Mouse (Mus musculus): ENCODE data around the gene Hsph1.

The Hsph1 gene

GRCm38 (mm10) chr5:149636075-149636920, at the start of gene Hsph1:
Hsph1 (minus strand) TSS chr5:149636376.
- Histone ChIP-seq H3K27me3 (ENCODE audit: insufficient read depth, low read length) (peaks cover 8% of the 10 kb centered on the region; the same call in 1 of the 2 replicates), H3K36me3 (ENCODE audit: insufficient read depth, low read length) (peaks cover 38% of the 10 kb centered on the region), H3K4me1 (replicated peaks; ENCODE audit: low read depth, low read length) (peaks cover 45% of the 10 kb centered on the region), H3K9me3 (ENCODE audit: low read length) (no peaks in the 10 kb centered on the region), H3K4me3 (replicated peaks; ENCODE audit: low read length) (peak within 1 kb of the TSS; percentile 88)
- TF ChIP-seq NANOG (IDR thresholded peaks at IDR 0.05; ENCODE audit: borderline replicate concordance, low read length) (no peak), CTCF (conservative IDR thresholded peaks at IDR 0.05; ENCODE audit: low read length) (no peak), POU5F1 (IDR thresholded peaks at IDR 0.05; ENCODE audit: borderline replicate concordance, low read length) (no peak)

- no peaks in the 10 kb centered on the region for H3K36me3 ChIP-seq (ENCODE audit: insufficient read depth, low read length)
- H3K4me3 ChIP-seq (replicated peaks; ENCODE audit: low read length) = no peak overlapping the region
- peaks cover 11% of the 10 kb centered on the region for H3K4me1 ChIP-seq (replicated peaks; ENCODE audit: low read depth, low read length)
- TF ChIP-seq CTCF (conservative IDR thresholded peaks at IDR 0.05; ENCODE audit: low read length) (no peak), NANOG (IDR thresholded peaks at IDR 0.05; ENCODE audit: borderline replicate concordance, low read length) (no peak)
- H3K27me3 ChIP-seq (ENCODE audit: insufficient read depth, low read length) = peaks cover 3% of the 10 kb centered on the region; the same call in 1 of the 2 replicates
- H3K9me3 ChIP-seq (ENCODE audit: low read length) = peaks cover 29% of the 10 kb centered on the region
These were observed 44.8 kb upstream of the Hsph1 start for GRCm38 (mm10) chr5:149680946-149681345.

DNA sequence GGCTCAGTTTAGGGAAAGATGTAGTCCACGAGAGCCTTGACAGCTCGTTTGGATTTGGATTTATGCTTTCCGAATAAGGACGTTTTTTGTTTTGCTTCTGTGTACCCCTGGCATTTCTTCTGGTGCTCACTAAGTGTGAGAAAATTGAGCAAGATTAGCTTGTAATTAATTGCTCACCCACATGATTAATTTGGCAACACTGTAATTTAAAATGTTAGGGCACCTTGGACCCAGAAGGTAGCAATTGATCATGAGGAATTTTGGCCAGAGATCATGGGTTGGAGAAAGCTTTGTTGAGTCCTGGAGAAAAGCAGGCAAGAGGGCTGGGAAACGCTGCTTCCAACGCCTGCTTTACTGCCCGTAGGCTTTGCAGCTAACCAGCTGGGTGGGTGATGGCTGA, 43.7 kb upstream of the Hsph1 start:
- TF ChIP-seq POU5F1 (IDR thresholded peaks at IDR 0.05; ENCODE audit: borderline replicate concordance, low read length) (no peak), NANOG (IDR thresholded peaks at IDR 0.05; ENCODE audit: borderline replicate concordance, low read length) (no peak), CTCF (conservative IDR thresholded peaks at IDR 0.05; ENCODE audit: low read length) (no peak)
- Histone ChIP-seq H3K36me3 (ENCODE audit: insufficient read depth, low read length) (no peaks in the 10 kb centered on the region), H3K9me3 (ENCODE audit: low read length) (peaks cover 39% of the 10 kb centered on the region), H3K4me3 (replicated peaks; ENCODE audit: low read length) (no peak overlapping the region), H3K4me1 (replicated peaks; ENCODE audit: low read depth, low read length) (peaks cover 11% of the 10 kb centered on the region), H3K27me3 (ENCODE audit: insufficient read depth, low read length) (peaks cover 3% of the 10 kb centered on the region; the same call in 1 of the 2 replicates)

GRCm38 (mm10) chr5:149679362-149679761, 43.2 kb upstream of the Hsph1 start:
- no peaks in the 10 kb centered on the region for H3K36me3 ChIP-seq (ENCODE audit: insufficient read depth, low read length)
- TF ChIP-seq POU5F1 (IDR thresholded peaks at IDR 0.05; ENCODE audit: borderline replicate concordance, low read length) = no peak
- TF ChIP-seq NANOG (IDR thresholded peaks at IDR 0.05; ENCODE audit: borderline replicate concordance, low read length) = no peak
- TF ChIP-seq CTCF (conservative IDR thresholded peaks at IDR 0.05; ENCODE audit: low read length) = no peak
- H3K4me1 ChIP-seq (replicated peaks; ENCODE audit: low read depth, low read length) = peaks cover 11% of the 10 kb centered on the region
- H3K9me3 ChIP-seq (ENCODE audit: low read length) = peaks cover 44% of the 10 kb centered on the region
- peak overlapping the region; percentile 90 for H3K4me3 ChIP-seq (replicated peaks; ENCODE audit: low read length)
- peaks cover 3% of the 10 kb centered on the region; the same call in 1 of the 2 replicates for H3K27me3 ChIP-seq (ENCODE audit: insufficient read depth, low read length)

- TF ChIP-seq NANOG (IDR thresholded peaks at IDR 0.05; ENCODE audit: borderline replicate concordance, low read length) = no peak
- no peak for TF ChIP-seq CTCF (conservative IDR thresholded peaks at IDR 0.05; ENCODE audit: low read length)
- no peak for TF ChIP-seq POU5F1 (IDR thresholded peaks at IDR 0.05; ENCODE audit: borderline replicate concordance, low read length)
- no peaks in the 10 kb centered on the region for H3K36me3 ChIP-seq (ENCODE audit: insufficient read depth, low read length)
- peak overlapping the region; percentile 90 for H3K4me3 ChIP-seq (replicated peaks; ENCODE audit: low read length)
- H3K9me3 ChIP-seq (ENCODE audit: low read length) = peaks cover 44% of the 10 kb centered on the region
- H3K4me1 ChIP-seq (replicated peaks; ENCODE audit: low read depth, low read length) = peaks cover 11% of the 10 kb centered on the region
- H3K27me3 ChIP-seq (ENCODE audit: insufficient read depth, low read length) = peaks cover 3% of the 10 kb centered on the region; the same call in 1 of the 2 replicates
These were observed 42.8 kb upstream of the Hsph1 start for GRCm38 (mm10) chr5:149678990-149679348.

GRCm38 (mm10) chr5:149678100-149678989, 42.2 kb upstream of the Hsph1 start, which contains the start of gene B3glct:
B3glct (plus strand) TSS chr5:149678230.
- H3K4me1 ChIP-seq (replicated peaks; ENCODE audit: low read depth, low read length) = peaks cover 11% of the 10 kb centered on the region
- TF ChIP-seq CTCF (conservative IDR thresholded peaks at IDR 0.05; ENCODE audit: low read length) (no peak), NANOG (IDR thresholded peaks at IDR 0.05; ENCODE audit: borderline replicate concordance, low read length) (no peak), POU5F1 (IDR thresholded peaks at IDR 0.05; ENCODE audit: borderline replicate concordance, low read length) (no peak)
- peaks cover 3% of the 10 kb centered on the region; the same call in 1 of the 2 replicates for H3K27me3 ChIP-seq (ENCODE audit: insufficient read depth, low read length)
- H3K36me3 ChIP-seq (ENCODE audit: insufficient read depth, low read length) = no peaks in the 10 kb centered on the region
- peaks cover 44% of the 10 kb centered on the region for H3K9me3 ChIP-seq (ENCODE audit: low read length)
- H3K4me3 ChIP-seq (replicated peaks; ENCODE audit: low read length) = peak within 1 kb of the TSS; percentile 90

GRCm38 (mm10) chr5:149677196-149677595, 41.0 kb upstream of the Hsph1 start:
- no peaks in the 10 kb centered on the region for H3K36me3 ChIP-seq (ENCODE audit: insufficient read depth, low read length)
- peaks cover 11% of the 10 kb centered on the region for H3K4me1 ChIP-seq (replicated peaks; ENCODE audit: low read depth, low read length)
- TF ChIP-seq NANOG (IDR thresholded peaks at IDR 0.05; ENCODE audit: borderline replicate concordance, low read length) (no peak), POU5F1 (IDR thresholded peaks at IDR 0.05; ENCODE audit: borderline replicate concordance, low read length) (no peak), CTCF (conservative IDR thresholded peaks at IDR 0.05; ENCODE audit: low read length) (no peak)
- peaks cover 3% of the 10 kb centered on the region; the same call in 1 of the 2 replicates for H3K27me3 ChIP-seq (ENCODE audit: insufficient read depth, low read length)
- no peak overlapping the region for H3K4me3 ChIP-seq (replicated peaks; ENCODE audit: low read length)
- peaks cover 44% of the 10 kb centered on the region for H3K9me3 ChIP-seq (ENCODE audit: low read length)

DNA sequence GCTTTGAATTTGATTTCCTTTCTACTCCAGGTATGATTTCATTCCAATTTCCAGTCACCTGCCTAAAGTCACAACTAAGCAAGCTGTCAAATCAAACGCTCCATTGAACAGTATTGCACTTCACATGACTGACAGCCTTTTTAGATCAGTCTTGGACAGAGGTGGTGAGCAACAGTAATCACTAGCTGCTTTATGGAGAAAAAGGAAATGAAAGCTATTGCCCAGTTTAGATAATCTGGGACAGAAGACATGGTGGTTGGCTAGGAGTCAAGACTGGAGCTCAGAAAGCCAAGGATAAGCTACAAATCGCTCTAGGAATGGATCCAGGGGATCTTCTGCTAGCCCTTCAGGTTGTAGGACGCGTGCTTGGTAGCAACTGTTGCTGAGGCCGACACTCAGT, 27.2 kb upstream of the Hsph1 start:
- peak overlapping the region; percentile 50 for H3K4me3 ChIP-seq (replicated peaks; ENCODE audit: low read length)
- no peak for TF ChIP-seq CTCF (conservative IDR thresholded peaks at IDR 0.05; ENCODE audit: low read length)
- no peak for TF ChIP-seq NANOG (IDR thresholded peaks at IDR 0.05; ENCODE audit: borderline replicate concordance, low read length)
- no peak for TF ChIP-seq POU5F1 (IDR thresholded peaks at IDR 0.05; ENCODE audit: borderline replicate concordance, low read length)
- peaks cover 23% of the 10 kb centered on the region for H3K4me1 ChIP-seq (replicated peaks; ENCODE audit: low read depth, low read length)
- no peaks in the 10 kb centered on the region for H3K36me3 ChIP-seq (ENCODE audit: insufficient read depth, low read length)
- peaks cover 4% of the 10 kb centered on the region; the same call in 1 of the 2 replicates for H3K27me3 ChIP-seq (ENCODE audit: insufficient read depth, low read length)
- peaks cover 5% of the 10 kb centered on the region for H3K9me3 ChIP-seq (ENCODE audit: low read length)

All from E14TG2a.4 (cell line).